Mouse (Mus musculus): ENCODE measurements around the gene Fam126a. TPM values are rescaled to one million over a fixed set of nuclear protein-coding genes. Genes with fewer than 3 reads are reported as not detected.

Gene Fam126a
- total and polyA plus RNA-seq, 3 experiments, result 30.0 to 51.1 (median 34.7) TPM

DNA sequence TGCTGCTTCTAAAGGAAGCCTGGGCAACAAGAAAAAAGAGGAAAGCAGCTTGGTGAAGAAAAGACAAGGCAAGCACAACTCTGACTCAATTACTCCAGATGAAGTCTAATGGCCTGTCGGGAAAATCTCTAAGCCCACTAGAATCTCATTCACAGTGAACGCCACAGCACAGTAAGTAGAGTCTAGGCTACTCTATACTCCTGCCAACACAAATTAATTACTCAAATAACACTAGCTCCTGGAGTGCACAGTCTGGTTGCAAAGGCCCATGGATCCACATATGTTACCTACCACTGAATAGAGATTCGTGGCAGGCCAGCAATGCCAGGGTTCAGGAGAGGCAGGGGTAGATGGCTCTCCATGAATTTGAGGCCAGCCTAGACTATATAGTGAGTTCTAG lies 40.5 kb downstream of the Fam126a start:
- no peak for DNase-seq (ENCODE audit: low read depth, low spot score)
- H3K9ac ChIP-seq (ENCODE audit: control insufficient read depth, low read depth, low read length, poor library complexity, severe bottlenecking), result no peak overlapping the region
- no peaks in the 10 kb centered on the region for H3K9me3 ChIP-seq (replicated peaks; ENCODE audit: insufficient read depth, low read length)
- no peaks in the 10 kb centered on the region for H3K79me2 ChIP-seq (ENCODE audit: control insufficient read depth, insufficient read depth, low read length, poor library complexity)
- no peak overlapping the region for H3K27ac ChIP-seq (ENCODE audit: control insufficient read depth, low read depth, low read length)
- no peak overlapping the region for H3K4me3 ChIP-seq (ENCODE audit: control insufficient read depth in 1 of 2, insufficient read depth in 1 of 2, low read depth in 2 of 2, low read length in 2 of 2)
- H3K4me1 ChIP-seq (ENCODE audit: control insufficient read depth in 1 of 2, insufficient read depth in 2 of 2, low read length in 2 of 2), result no peaks in the 10 kb centered on the region
- no peak for TF ChIP-seq MEF2A (IDR thresholded peaks at IDR 0.05; ENCODE audit: extremely low read depth, insufficient replicate concordance, low read depth, low read length, poor library complexity, severe bottlenecking)
- no peak for TF ChIP-seq POLR2A (IDR thresholded peaks at IDR 0.05; ENCODE audit: control insufficient read depth in 1 of 2, insufficient read depth in 1 of 2, low read depth in 1 of 2, low read length in 2 of 2, poor library complexity in 1 of 2)
- TF ChIP-seq MAFK (IDR thresholded peaks at IDR 0.05; ENCODE audit: borderline replicate concordance, low read depth, low read length), result no peak
- no peak for TF ChIP-seq E2F4 (IDR thresholded peaks at IDR 0.05; ENCODE audit: borderline replicate concordance, low read depth, low read length)
- TF ChIP-seq CTCF (IDR thresholded peaks at IDR 0.05 in 2 of 3, conservative IDR thresholded peaks at IDR 0.05 in 1 of 3; ENCODE audit: control insufficient read depth in 1 of 3, insufficient read depth in 1 of 3, low read depth in 2 of 3, low read length in 3 of 3, poor library complexity in 1 of 3, severe bottlenecking in 1 of 3), result no peak
- no peak for TF ChIP-seq GATA1 (IDR thresholded peaks at IDR 0.05; ENCODE audit: low read depth, low read length)
- no peak for TF ChIP-seq TBP (IDR thresholded peaks at IDR 0.05; ENCODE audit: low read depth, low read length)
- TF ChIP-seq MYB (IDR thresholded peaks at IDR 0.05; ENCODE audit: low read depth, low read length), result no peak
- no peak for TF ChIP-seq MYC (IDR thresholded peaks at IDR 0.05; ENCODE audit: low read depth, low read length)
- no peak for TF ChIP-seq ZMIZ1 (IDR thresholded peaks at IDR 0.05; ENCODE audit: low read depth, low read length)
- no peak for TF ChIP-seq TAL1 (IDR thresholded peaks at IDR 0.05; ENCODE audit: low read length)
- H3K36me3 ChIP-seq (ENCODE audit: control insufficient read depth in 1 of 2, insufficient read depth in 2 of 2, low read length in 2 of 2), result peaks cover 0 to 19% of the 10 kb centered on the region in 2 experiments; a peak in 2 of 4 replicates
- H3K27me3 ChIP-seq (ENCODE audit: control insufficient read depth in 1 of 2, insufficient read depth in 2 of 2, low read length in 2 of 2), result no peaks in the 10 kb centered on the region

DNA sequence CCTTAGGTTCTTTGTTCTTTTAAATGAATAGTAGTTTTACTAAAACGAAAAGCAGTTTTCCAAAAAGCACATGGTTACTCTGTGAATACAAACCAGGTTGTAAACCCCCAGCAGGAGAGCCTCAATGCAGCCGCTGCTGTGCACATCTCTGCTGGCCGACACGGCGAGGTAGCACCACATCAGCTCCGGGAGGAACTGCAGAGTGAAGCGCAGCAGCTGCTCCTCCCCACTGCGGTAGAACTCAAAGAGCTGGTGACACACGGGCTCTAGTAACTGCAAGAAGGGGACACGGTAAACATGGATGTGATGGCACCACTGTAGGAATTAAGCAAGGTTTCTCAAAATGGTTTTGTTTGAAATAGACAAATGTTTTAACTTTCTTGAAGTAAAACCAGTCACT lies 42.7 kb downstream of the Fam126a start:
- H3K27ac ChIP-seq (ENCODE audit: control insufficient read depth, low read depth, low read length), result no peak overlapping the region
- H3K9me3 ChIP-seq (replicated peaks; ENCODE audit: insufficient read depth, low read length), result no peaks in the 10 kb centered on the region
- H3K79me2 ChIP-seq (ENCODE audit: control insufficient read depth, insufficient read depth, low read length, poor library complexity), result no peaks in the 10 kb centered on the region
- no peaks in the 10 kb centered on the region for H3K27me3 ChIP-seq (ENCODE audit: control insufficient read depth in 1 of 2, insufficient read depth in 2 of 2, low read length in 2 of 2)
- no peak overlapping the region for H3K4me3 ChIP-seq (ENCODE audit: control insufficient read depth in 1 of 2, insufficient read depth in 1 of 2, low read depth in 2 of 2, low read length in 2 of 2)
- no peak for DNase-seq (ENCODE audit: low read depth, low spot score)
- peaks cover 0 to 25% of the 10 kb centered on the region in 2 experiments; a peak in 2 of 4 replicates for H3K36me3 ChIP-seq (ENCODE audit: control insufficient read depth in 1 of 2, insufficient read depth in 2 of 2, low read length in 2 of 2)
- H3K9ac ChIP-seq (ENCODE audit: control insufficient read depth, low read depth, low read length, poor library complexity, severe bottlenecking), result no peak overlapping the region
- H3K4me1 ChIP-seq (ENCODE audit: control insufficient read depth in 1 of 2, insufficient read depth in 2 of 2, low read length in 2 of 2), result no peaks in the 10 kb centered on the region
- TF ChIP-seq USF2 (IDR thresholded peaks at IDR 0.05; ENCODE audit: borderline replicate concordance in 1 of 2, insufficient read depth in 1 of 2, low read depth in 1 of 2, low read length in 2 of 2) (no peak), ZMIZ1 (IDR thresholded peaks at IDR 0.05; ENCODE audit: low read depth, low read length) (no peak), SIN3A (IDR thresholded peaks at IDR 0.05; ENCODE audit: low read length) (no peak)

DNA sequence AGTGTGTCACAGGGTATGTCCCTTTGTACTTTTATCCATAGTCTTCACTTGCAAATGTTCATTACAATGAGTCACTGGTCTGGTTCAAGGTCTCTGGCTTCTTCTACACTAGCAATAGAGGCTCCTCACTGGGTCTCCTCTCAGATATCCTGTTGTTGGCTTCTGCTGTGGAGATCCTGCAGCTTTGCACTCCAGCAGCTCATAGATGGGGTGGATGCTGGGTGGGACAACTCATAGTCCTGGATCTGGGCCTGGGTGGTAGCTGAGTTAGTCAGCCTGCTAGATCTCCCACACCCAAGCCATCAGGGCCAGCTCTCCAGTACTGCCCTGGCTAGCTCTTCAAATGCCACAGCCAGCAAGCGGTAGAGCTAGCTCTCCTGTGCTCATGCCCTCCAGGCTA lies 48.4 kb downstream of the Fam126a start:
- Histone ChIP-seq H3K9ac (ENCODE audit: control insufficient read depth, low read depth, low read length, poor library complexity, severe bottlenecking) (no peak overlapping the region), H3K4me3 (ENCODE audit: control insufficient read depth in 1 of 2, insufficient read depth in 1 of 2, low read depth in 2 of 2, low read length in 2 of 2) (no peak overlapping the region), H3K4me1 (ENCODE audit: control insufficient read depth in 1 of 2, insufficient read depth in 2 of 2, low read length in 2 of 2) (no peaks in the 10 kb centered on the region), H3K27me3 (ENCODE audit: control insufficient read depth in 1 of 2, insufficient read depth in 2 of 2, low read length in 2 of 2) (no peaks in the 10 kb centered on the region), H3K36me3 (ENCODE audit: control insufficient read depth in 1 of 2, insufficient read depth in 2 of 2, low read length in 2 of 2) (peaks cover 0 to 29% of the 10 kb centered on the region in 2 experiments; a peak in 2 of 4 replicates), H3K9me3 (replicated peaks; ENCODE audit: insufficient read depth, low read length) (no peaks in the 10 kb centered on the region), H3K27ac (ENCODE audit: control insufficient read depth, low read depth, low read length) (no peak overlapping the region), H3K79me2 (ENCODE audit: control insufficient read depth, insufficient read depth, low read length, poor library complexity) (no peaks in the 10 kb centered on the region)
- TF ChIP-seq MYB (IDR thresholded peaks at IDR 0.05; ENCODE audit: low read depth, low read length) (no peak), TBP (IDR thresholded peaks at IDR 0.05; ENCODE audit: low read depth, low read length) (no peak), USF1 (IDR thresholded peaks at IDR 0.05; ENCODE audit: low read depth, low read length) (no peak), E2F4 (IDR thresholded peaks at IDR 0.05; ENCODE audit: borderline replicate concordance, low read depth, low read length) (no peak), POLR2AphosphoS2 (IDR thresholded peaks at IDR 0.05; ENCODE audit: low read length) (no peak), SIN3A (IDR thresholded peaks at IDR 0.05; ENCODE audit: low read length) (no peak), TCF12 (IDR thresholded peaks at IDR 0.05; ENCODE audit: low read depth, low read length) (no peak)
- no peak for DNase-seq (ENCODE audit: low read depth, low spot score)
